9 mouse cellular contexts compared by ENCODE assay signal in genomic region chr17:3610928-3611780, GRCm38 (mm10). TPM values are rescaled to one million over a fixed set of nuclear protein-coding genes. Genes with fewer than 3 reads are reported as not detected.
DNase-seq lines count a peak whose midpoint lies in the region; ATAC-seq and TF ChIP-seq lines count a peak whose summit lies in the region.
"Had no signal": no experiment of that assay in that cellular context is flagged by ENCODE, and none has a peak within 500 bp of the region (broad histone marks: within the 10 kb centered on the region; RNA-seq: fewer than 3 reads in every experiment).

No protein-coding gene starts in this region.

- TF ChIP-seq RAD21 in CH12.LX (IDR thresholded peaks at IDR 0.05; ENCODE audit: low read depth, low read length) = no peak

- no peaks in the 10 kb centered on the region for H3K27me3 ChIP-seq in CH12.LX (replicated peaks)
- no peaks in the 10 kb centered on the region for H3K27me3 ChIP-seq in embryonic facial prominence, embryonic 14.5 days (replicated peaks; ENCODE audit: control insufficient read depth, insufficient read depth, low read length)
- no peaks in the 10 kb centered on the region for H3K27me3 ChIP-seq in neural tube, embryonic 11.5 days (ENCODE audit: control insufficient read depth, insufficient read depth, low read length)

- no peak for TF ChIP-seq POLR2A in CH12.LX (IDR thresholded peaks at IDR 0.05; ENCODE audit: low read depth, low read length)

- no peaks in the 10 kb centered on the region for H3K4me1 ChIP-seq in CH12.LX (ENCODE audit: control insufficient read depth in 1 of 2, insufficient read depth in 2 of 2)
- 0 out of 2 replicates have a peak, but pooled peaks cover 6% of the 10 kb centered on the region for H3K4me1 ChIP-seq in embryonic facial prominence, embryonic 14.5 days (ENCODE audit: control insufficient read depth, insufficient read depth, low read length)
- H3K4me1 ChIP-seq in neural tube, embryonic 11.5 days (ENCODE audit: control insufficient read depth, insufficient read depth, low read length) = no peaks in the 10 kb centered on the region

- H3K4me2 ChIP-seq in CH12.LX (ENCODE audit: insufficient read depth, low read depth, poor library complexity, severe bottlenecking) = peak overlapping the region; percentile 30; the same call in 1 of the 2 replicates
- H3K4me2 ChIP-seq in embryonic facial prominence, embryonic 14.5 days (ENCODE audit: low read depth, low read length) = peak overlapping the region; percentile 54
- H3K4me2 ChIP-seq in neural tube, embryonic 11.5 days (ENCODE audit: low read depth) = peak overlapping the region; percentile 36

- peak; percentile 40; the same call in 1 of the 2 replicates for ATAC-seq in cerebellum, adult (ENCODE audit: insufficient number of reproducible peaks, low FRiP score, low TSS enrichment)
- peak; percentile 55; the same call in 1 of the 2 replicates for ATAC-seq in embryonic facial prominence, embryonic 14.5 days (ENCODE audit: low read depth)
- ATAC-seq in neural tube, embryonic 11.5 days (ENCODE audit: insufficient read depth, low FRiP score, low TSS enrichment) = peak; percentile 63

- dilution Hi-C loops in CH12.LX (cut with MboI; ENCODE audit: extremely low pct_ligation_motif_present, extremely low pct_unique_long_range_greater_than_20kb, low sequenced_read_pairs) = no loop called here

- in situ Hi-C loops in CH12.LX (cut with MboI; ENCODE audit: low pct_ligation_motif_present, low pct_unique_long_range_greater_than_20kb, low sequenced_read_pairs) = no loop called here

- no peak for TF ChIP-seq CTCF in CH12.LX (conservative IDR thresholded peaks at IDR 0.05 in 1 of 2, IDR thresholded peaks at IDR 0.05 in 1 of 2; ENCODE audit: low read depth in 2 of 2, low read length in 2 of 2)

- TF ChIP-seq EP300 in CH12.LX (IDR thresholded peaks at IDR 0.05; ENCODE audit: low read length) = no peak

- H3K9ac ChIP-seq in CH12.LX (ENCODE audit: insufficient read depth, low read depth) = no peak overlapping the region
- H3K9ac ChIP-seq in embryonic facial prominence, embryonic 14.5 days (ENCODE audit: low read depth, low read length) = peak overlapping the region; percentile 54
- peak overlapping the region; percentile 39; the same call in 1 of the 2 replicates for H3K9ac ChIP-seq in neural tube, embryonic 11.5 days (ENCODE audit: low read length)

- 22% methylated on average over 21 of the region's 21 CpGs for WGBS in embryonic facial prominence, embryonic 14.5 days
- WGBS in neural tube, embryonic 11.5 days = 25% methylated on average over 21 of the region's 21 CpGs

- H3K27ac ChIP-seq in CH12.LX (ENCODE audit: insufficient read depth, low read depth) = no peak overlapping the region
- H3K27ac ChIP-seq in embryonic facial prominence, embryonic 14.5 days (replicated peaks; ENCODE audit: low read depth, low read length) = peak overlapping the region; percentile 29; the same call in 1 of the 2 replicates
- H3K27ac ChIP-seq in neural tube, embryonic 11.5 days (ENCODE audit: low read depth, low read length) = 0 out of 2 replicates have a peak overlapping the region, but pooled peaks have one; percentile 21
- H3K27ac ChIP-seq: macrophage had no signal

- no peaks in the 10 kb centered on the region for H3K36me3 ChIP-seq in CH12.LX (replicated peaks in 1 of 2; ENCODE audit: control insufficient read depth in 1 of 2, insufficient read depth in 1 of 2, low read length in 1 of 2)
- H3K36me3 ChIP-seq in embryonic facial prominence, embryonic 14.5 days (ENCODE audit: control insufficient read depth, insufficient read depth, low read length) = no peaks in the 10 kb centered on the region
- no peaks in the 10 kb centered on the region for H3K36me3 ChIP-seq in neural tube, embryonic 11.5 days (ENCODE audit: control insufficient read depth, insufficient read depth, low read length)

- no peaks in the 10 kb centered on the region for H3K9me3 ChIP-seq in CH12.LX (replicated peaks; ENCODE audit: low read length)
- no peaks in the 10 kb centered on the region for H3K9me3 ChIP-seq in embryonic facial prominence, embryonic 14.5 days (ENCODE audit: control insufficient read depth, low read length)
- H3K9me3 ChIP-seq in neural tube, embryonic 11.5 days (ENCODE audit: control insufficient read depth, low read length) = no peaks in the 10 kb centered on the region

- no peaks in the 10 kb centered on the region for H3K79me2 ChIP-seq in CH12.LX (replicated peaks; ENCODE audit: control insufficient read depth, extremely low read depth, insufficient read depth, poor library complexity, severe bottlenecking)

- DNase-seq in cerebellum, adult 11 months = no peak
- no peak for DNase-seq in CH12.LX (ENCODE audit: extremely low read depth)
- DNase-seq in embryonic facial prominence, embryonic 14.5 days (ENCODE audit: low spot score) = peak; percentile 35
- DNase-seq in layer of hippocampus, adult 18-20 months (ENCODE audit: low spot score in 2 of 2) = peak; percentile 28 to 57
- peak; percentile 38 for DNase-seq in neural tube, embryonic 11.5 days (ENCODE audit: low spot score)
- DNase-seq in thymus, postnatal 10 days (ENCODE audit: low spot score in 2 of 2) = no peak
- no peak for DNase-seq in urinary bladder, postnatal 10 days (ENCODE audit: low spot score)

- H3K4me3 ChIP-seq in CH12.LX (replicated peaks in 1 of 3; ENCODE audit: low read depth in 2 of 3, low read length in 2 of 3, poor library complexity in 1 of 3) = no peak overlapping the region
- H3K4me3 ChIP-seq in embryonic facial prominence, embryonic 14.5 days (ENCODE audit: low read depth, low read length) = peak overlapping the region; percentile 29
- peak overlapping the region; percentile 15; the same call in 1 of the 2 replicates for H3K4me3 ChIP-seq in neural tube, embryonic 11.5 days (ENCODE audit: low read depth, low read length)

TF ChIP-seq in CH12.LX, 34 proteins besides CTCF, POLR2A, EP300 and RAD21:
- TF ChIP-seq SMC3 (IDR thresholded peaks at IDR 0.05; ENCODE audit: low read depth, low read length) (no peak), ZNF384 (IDR thresholded peaks at IDR 0.05; ENCODE audit: low read depth, low read length) (peak; percentile 47; the same call in 1 of the 2 replicates)
TF ChIP-seq in CH12.LX: peak in this region for 1.

RNA-seq across cellular contexts. Expression of gene Tfb1m, which starts 53.6 kb away (rescaled TPM):
- 18.1 and 21.0 TPM in 2 replicates for total RNA-seq in CH12.LX (2012; rRNA removed)
- 45.0 and 46.8 TPM in 2 replicates for total RNA-seq in CH12.LX (2014; rRNA removed)
- 29.2 and 29.4 TPM in 2 replicates for polyA plus RNA-seq in CH12.LX (2012; ENCODE audit: insufficient read length, low read depth)
- polyA plus RNA-seq in embryonic facial prominence, embryonic 14.5 days (2014; fragmentation: Nextera tagmentation; extraction: Ambion mirVana) = 16.5 and 17.0 TPM in 2 replicates
- total RNA-seq in layer of hippocampus, adult 18-20 months (2021) = 1 to 10 TPM; 5.2 to 5.9 TPM
- polyA plus RNA-seq in neural tube, embryonic 11.5 days (2014; fragmentation: Nextera tagmentation; extraction: Ambion mirVana) = 21.0 and 23.9 TPM in 2 replicates

Comparison
In these comparisons a context has a peak if more than half of its experiments do, and no peak if none do; other contexts are left out.
1. DNase-seq: peak in embryonic facial prominence, embryonic 14.5 days (single experiment), layer of hippocampus, adult 18-20 months (2 of 2) and neural tube, embryonic 11.5 days (single experiment); none in cerebellum, adult 11 months (single experiment), CH12.LX (single experiment), thymus, postnatal 10 days (0 of 2) and urinary bladder, postnatal 10 days (single experiment).
2. H3K4me3 ChIP-seq: peak in embryonic facial prominence, embryonic 14.5 days (single experiment) and neural tube, embryonic 11.5 days (single experiment); none in CH12.LX (0 of 3).
3. Peak in every context shown above with its lines, with median percentiles within 50 percentile points of each other: ATAC-seq and H3K4me2 ChIP-seq.